Mouse (Mus musculus): ENCODE measurements around the gene Ifit2. TPM values are rescaled to one million over a fixed set of nuclear protein-coding genes. Genes with fewer than 3 reads are reported as not detected.
A peak's percentile ranks its signal among the peaks of the same experiment; 100 is the strongest.
"Not testable (repeated sequence)": the region's sequence is repeated elsewhere in the genome, so short reads cannot be mapped to it uniquely, and the experiment has no call there.

Ifit2 gene
- total RNA-seq, 2 experiments from 2014 or later, result 2.8 to 4.3 TPM

GRCm38 (mm10) chr19:34593456-34593855 is 43.0 kb downstream of the Ifit2 start:
- DNase-seq (ENCODE audit: low spot score in 2 of 2), result no peak

- DNase-seq (ENCODE audit: low spot score in 2 of 2), result not testable (repeated sequence)
Measured at GRCm38 (mm10) chr19:34594523-34594922, 44.0 kb downstream of the Ifit2 start.

GRCm38 (mm10) chr19:34596811-34597210 is 46.3 kb downstream of the Ifit2 start:
- no peak for DNase-seq (ENCODE audit: low spot score in 2 of 2)

GRCm38 (mm10) chr19:34598341-34598740 is 47.8 kb downstream of the Ifit2 start:
- DNase-seq (ENCODE audit: low spot score in 2 of 2), result no peak

- not testable (repeated sequence) for DNase-seq (ENCODE audit: low spot score in 2 of 2)
Measured at GRCm38 (mm10) chr19:34599250-34599649, 48.8 kb downstream of the Ifit2 start.

GRCm38 (mm10) chr19:34601888-34602287 is 51.4 kb downstream of the Ifit2 start, which contains the start of gene Ifit1bl1:
TSS of gene Ifit1bl1 (minus strand) at chr19:34601956.
- not testable (repeated sequence) for DNase-seq (ENCODE audit: low spot score in 2 of 2)

- no peak for DNase-seq (ENCODE audit: low spot score in 2 of 2)
Measured at GRCm38 (mm10) chr19:34605472-34605871, 55.0 kb downstream of the Ifit2 start.

- peak in 1 of 2 experiments; percentile 40 for DNase-seq (ENCODE audit: low spot score in 2 of 2)
Measured at GRCm38 (mm10) chr19:34607237-34608051, 57.0 kb downstream of the Ifit2 start, which contains the start of gene Ifit3b. TSS of gene Ifit3b (plus strand) at chr19:34607970.

GRCm38 (mm10) chr19:34610118-34610517 is 59.6 kb downstream of the Ifit2 start:
- DNase-seq (ENCODE audit: low spot score in 2 of 2), result not testable (repeated sequence)

GRCm38 (mm10) chr19:34612243-34613001 is 61.9 kb downstream of the Ifit2 start:
- not testable (repeated sequence) for DNase-seq (ENCODE audit: low spot score in 2 of 2)

GRCm38 (mm10) chr19:34620871-34621270 is 70.4 kb downstream of the Ifit2 start:
- no peak for DNase-seq (ENCODE audit: low spot score in 2 of 2)

GRCm38 (mm10) chr19:34623781-34624180 is 73.3 kb downstream of the Ifit2 start:
- DNase-seq (ENCODE audit: low spot score in 2 of 2), result no peak

GRCm38 (mm10) chr19:34624663-34625062 is 74.2 kb downstream of the Ifit2 start:
- no peak for DNase-seq (ENCODE audit: low spot score in 2 of 2)

Other genes with a start within 250 kb of the Ifit2 start
- 1 to 10 TPM in 1 of 2 experiments, under 1 TPM in 1; 0.60 to 1.7 TPM for gene Ch25h, start 75.5 kb upstream of the Ifit2 start, total RNA-seq (2021)
- 100 to 1,000 TPM; 101 to 207 TPM for gene Lipa, start 23.2 kb upstream of the Ifit2 start, total RNA-seq (2021)
- gene Ifit3, start 32.8 kb downstream of the Ifit2 start, total RNA-seq (2021), result 1 to 10 TPM; 5.4 to 6.3 TPM
- under 1 TPM; 0.40 to 0.48 TPM for gene Ifit1bl1, start 51.3 kb downstream of the Ifit2 start, total RNA-seq (2021)
- 1 to 10 TPM; 1.9 to 2.5 TPM for gene Ifit3b, start 57.3 kb downstream of the Ifit2 start, total RNA-seq (2021)
- gene Ifit1bl2, start 90.0 kb downstream of the Ifit2 start, total RNA-seq (2021), result under 1 TPM; 0.10 to 0.13 TPM
- gene Ifit1, start 90.2 kb downstream of the Ifit2 start, total RNA-seq (2021), result 1 to 10 TPM; 5.1 to 6.7 TPM
- under 1 TPM; 0.33 to 0.54 TPM for gene Slc16a12, start 196.6 kb downstream of the Ifit2 start, total RNA-seq (2021)

Data from adrenal gland, adult 18-20 months (tissue).